ENCODE assay signal across 31 mouse cellular contexts in the genomic region with DNA sequence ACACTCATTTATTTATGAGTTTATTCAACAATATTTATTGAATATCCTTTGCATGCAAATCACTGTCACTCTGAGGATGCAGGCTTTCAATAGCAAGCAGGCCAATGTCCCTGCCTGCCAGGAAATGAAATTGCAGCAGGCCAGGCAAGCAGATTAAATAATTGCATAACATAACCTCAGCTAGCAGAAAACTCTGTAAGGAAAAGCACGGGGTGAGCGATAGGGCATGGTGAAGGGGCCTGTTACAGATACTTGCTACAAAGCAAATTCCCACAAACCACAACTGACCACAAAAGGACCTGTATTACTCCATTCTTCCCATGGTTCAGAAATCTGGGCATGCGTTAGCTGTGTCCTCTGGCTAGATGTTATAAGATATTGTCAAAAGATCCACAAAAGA.
DNase-seq lines count a peak whose midpoint lies in the region; ATAC-seq and TF ChIP-seq lines count a peak whose summit lies in the region.
"Had no signal": no experiment of that assay in that cellular context is flagged by ENCODE, and none has a peak within 500 bp of the region (broad histone marks: within the 10 kb centered on the region; RNA-seq: fewer than 3 reads in every experiment).

No protein-coding gene starts in this region.

- WGBS in liver, adult 2 months, result 45% methylated on average over 3 of the region's 3 CpGs
- 93% methylated on average over 3 of the region's 3 CpGs for WGBS in forebrain, embryonic 15.5 days

- DNase-seq in liver, adult 2 months (ENCODE audit: extremely low read depth, low read depth, low spot score), result peak; percentile 54
- no peak for DNase-seq in liver
- DNase-seq in Muller cell, postnatal 12 days (ENCODE audit: inconsistent ontology term), result peak; percentile 76
- DNase-seq in ovary, postnatal 14 days (ENCODE audit: low spot score), result no peak
- DNase-seq in adrenal gland, adult (ENCODE audit: inconsistent age in 2 of 2, low spot score in 1 of 2), result no peak
- DNase-seq: adrenal gland, adult 2 months; adrenal gland, postnatal 14 days; cerebellum, adult 11 months; cerebellum, adult 2 months; cerebellum, adult 9-11 months; cerebellum, postnatal 25 days; embryo, embryonic 11 days; gastrocnemius, postnatal 10 days; gastrocnemius, postnatal 36 days; heart, adult 18-20 months; heart, postnatal 10 days; heart, postnatal 4 days had no signal

- no peak overlapping the region for H3K4me3 ChIP-seq in liver, adult 2 months (ENCODE audit: insufficient read depth, low read depth, low read length)
- no peak overlapping the region for H3K4me3 ChIP-seq in myocyte
- no peak overlapping the region for H3K4me3 ChIP-seq in forebrain, embryonic 15.5 days
- H3K4me3 ChIP-seq: embryonic facial prominence, embryonic 15.5 days; erythroblast, embryonic 14.5 days; forebrain, embryonic 12.5 days; heart, embryonic 12.5 days; heart, embryonic 15.5 days; hindbrain, embryonic 15.5 days had no signal

- no peaks in the 10 kb centered on the region for H3K27me3 ChIP-seq in liver, adult 2 months (ENCODE audit: control insufficient read depth, insufficient read depth, low read length)
- no peaks in the 10 kb centered on the region for H3K27me3 ChIP-seq in myocyte (ENCODE audit: control insufficient read depth, insufficient read depth, insufficient read length)
- H3K27me3 ChIP-seq in forebrain, embryonic 15.5 days, result no peaks in the 10 kb centered on the region
- H3K27me3 ChIP-seq: CH12.LX; embryonic facial prominence, embryonic 15.5 days; forebrain, embryonic 12.5 days; heart, embryonic 12.5 days; heart, embryonic 15.5 days; hindbrain, embryonic 15.5 days had no signal

- H3K36me3 ChIP-seq in liver, adult 2 months (ENCODE audit: control insufficient read depth, insufficient read depth, low read length), result no peaks in the 10 kb centered on the region
- H3K36me3 ChIP-seq in myocyte (ENCODE audit: control insufficient read depth, insufficient read depth), result no peaks in the 10 kb centered on the region
- H3K36me3 ChIP-seq in forebrain, embryonic 15.5 days, result no peaks in the 10 kb centered on the region
- H3K36me3 ChIP-seq: embryonic facial prominence, embryonic 15.5 days; forebrain, embryonic 12.5 days; G1E; heart, embryonic 12.5 days; heart, embryonic 15.5 days; hindbrain, embryonic 15.5 days had no signal

- H3K79me2 ChIP-seq in liver, adult 2 months (ENCODE audit: control insufficient read depth, insufficient read depth, low read length), result no peaks in the 10 kb centered on the region
- no peaks in the 10 kb centered on the region for H3K79me2 ChIP-seq in myocyte (ENCODE audit: control insufficient read depth, insufficient read depth)

- TF ChIP-seq CTCF in liver, adult 2 months (IDR thresholded peaks at IDR 0.05; ENCODE audit: low read depth, low read length), result no peak

- no peak overlapping the region for H3K27ac ChIP-seq in liver, adult 2 months (replicated peaks; ENCODE audit: insufficient read depth, low read depth, low read length)
- no peak overlapping the region for H3K27ac ChIP-seq in forebrain, embryonic 15.5 days (replicated peaks)
- H3K27ac ChIP-seq: embryonic facial prominence, embryonic 15.5 days; forebrain, embryonic 12.5 days; heart, embryonic 15.5 days; hindbrain, embryonic 15.5 days had no signal

- H3ac ChIP-seq in myocyte (ENCODE audit: control insufficient read depth, insufficient read length), result no peak overlapping the region

- no peak overlapping the region for H3K4me2 ChIP-seq in myocyte (ENCODE audit: low read depth)
- no peak overlapping the region for H3K4me2 ChIP-seq in forebrain, embryonic 15.5 days (replicated peaks)
- H3K4me2 ChIP-seq: embryonic facial prominence, embryonic 15.5 days; forebrain, embryonic 12.5 days; heart, embryonic 12.5 days; heart, embryonic 15.5 days; hindbrain, embryonic 15.5 days had no signal

- no peak overlapping the region for H3K9ac ChIP-seq in liver, adult 2 months (ENCODE audit: low read depth, low read length)
- no peak overlapping the region for H3K9ac ChIP-seq in forebrain, embryonic 15.5 days (replicated peaks)
- H3K9ac ChIP-seq: embryonic facial prominence, embryonic 15.5 days; forebrain, embryonic 12.5 days; heart, embryonic 12.5 days; heart, embryonic 15.5 days; hindbrain, embryonic 15.5 days had no signal

- peak; percentile 45; the same call in 1 of the 2 replicates for ATAC-seq in common myeloid progenitor, adult 5-6 weeks (replicated peaks; ENCODE audit: low read depth, poor library complexity, severe bottlenecking)
- ATAC-seq in forebrain, embryonic 15.5 days (replicated peaks), result no peak
- ATAC-seq: activated CD4-positive, CD25-positive, alpha-beta regulatory T cell, adult 4 months; forebrain, embryonic 16.5 days; intestine, postnatal 0 days had no signal

- TF ChIP-seq POLR2A in liver, adult 2 months (IDR thresholded peaks at IDR 0.05; ENCODE audit: extremely low read depth, insufficient read depth, low read length), result no peak
- TF ChIP-seq POLR2A in myocyte (IDR thresholded peaks at IDR 0.05; ENCODE audit: insufficient read length, low read depth), result no peak

- H3K9me3 ChIP-seq in forebrain, embryonic 15.5 days, result no peaks in the 10 kb centered on the region
- H3K9me3 ChIP-seq: embryonic facial prominence, embryonic 15.5 days; forebrain, embryonic 12.5 days; heart, embryonic 15.5 days; hindbrain, embryonic 15.5 days had no signal

- H3K4me1 ChIP-seq in liver, adult 2 months (ENCODE audit: control insufficient read depth, insufficient read depth, low read length), result peaks cover 6% of the 10 kb centered on the region
- H3K4me1 ChIP-seq in forebrain, embryonic 15.5 days, result no peaks in the 10 kb centered on the region
- H3K4me1 ChIP-seq: embryonic facial prominence, embryonic 15.5 days; forebrain, embryonic 12.5 days; heart, embryonic 12.5 days; heart, embryonic 15.5 days; hindbrain, embryonic 15.5 days had no signal

TF ChIP-seq in myocyte, 11 proteins besides CTCF, POLR2A, EP300 and RAD21:
- TF ChIP-seq CEBPB (IDR thresholded peaks at IDR 0.05; ENCODE audit: insufficient read depth, poor library complexity, severe bottlenecking) (peak; percentile 64; the same call in 1 of the 2 replicates), POLR2AphosphoS2 (IDR thresholded peaks at IDR 0.05; ENCODE audit: insufficient read length, low read depth) (no peak), MYOG (IDR thresholded peaks at IDR 0.05; ENCODE audit: control insufficient read depth in 1 of 3, insufficient read depth in 1 of 3, insufficient read length in 2 of 3, low read depth in 2 of 3) (no peak), E2F4 (IDR thresholded peaks at IDR 0.05; ENCODE audit: insufficient read depth) (no peak)

Comparison
In these comparisons a context has a peak if more than half of its experiments do, and no peak if none do; other contexts are left out.
1. DNase-seq: peak in liver, adult 2 months (single experiment) and Muller cell, postnatal 12 days (single experiment); none in liver (single experiment), ovary, postnatal 14 days (single experiment) and adrenal gland, adult (0 of 2).